Mouse (Mus musculus): Measurements from ENCODE around the gene Tmem253. TPM values are rescaled to one million over a fixed set of nuclear protein-coding genes. Genes with fewer than 3 reads are reported as not detected.

The Tmem253 gene
- polyA plus RNA-seq, 1 experiment from 2014 or later: 0.23 TPM

- 0 out of 2 replicates have a peak, but pooled peaks cover 3% of the 10 kb centered on the region for H3K4me1 ChIP-seq (ENCODE audit: insufficient read depth)
- H3K4me3 ChIP-seq (ENCODE audit: low read depth, low read length): no peak overlapping the region
- no peak for TF ChIP-seq EP300 (IDR thresholded peaks at IDR 0.05; ENCODE audit: low read depth)
- no peak for TF ChIP-seq CTCF (IDR thresholded peaks at IDR 0.05; ENCODE audit: low read depth)
- no peak overlapping the region for H3K9ac ChIP-seq (replicated peaks)
- no peaks in the 10 kb centered on the region for H3K27me3 ChIP-seq (ENCODE audit: insufficient read depth, low read length)
- H3K9me3 ChIP-seq (ENCODE audit: low read length): no peaks in the 10 kb centered on the region
- peaks cover 24% of the 10 kb centered on the region; the same call in 1 of the 2 replicates for H3K36me3 ChIP-seq (replicated peaks; ENCODE audit: insufficient read depth, low read length)
- WGBS (ENCODE audit: insufficient replicate concordance): 45% methylated on average over 12 of the region's 12 CpGs
- H3K27ac ChIP-seq (ENCODE audit: low read depth): no peak overlapping the region
- DNase-seq (peak; percentile 14), ATAC-seq (no peak)
- no peak overlapping the region for H3K4me2 ChIP-seq (ENCODE audit: low read depth, low read length)
Measured at GRCm38 (mm10) chr14:51995219-51995871, 20.1 kb upstream of the Tmem253 start.

DNA sequence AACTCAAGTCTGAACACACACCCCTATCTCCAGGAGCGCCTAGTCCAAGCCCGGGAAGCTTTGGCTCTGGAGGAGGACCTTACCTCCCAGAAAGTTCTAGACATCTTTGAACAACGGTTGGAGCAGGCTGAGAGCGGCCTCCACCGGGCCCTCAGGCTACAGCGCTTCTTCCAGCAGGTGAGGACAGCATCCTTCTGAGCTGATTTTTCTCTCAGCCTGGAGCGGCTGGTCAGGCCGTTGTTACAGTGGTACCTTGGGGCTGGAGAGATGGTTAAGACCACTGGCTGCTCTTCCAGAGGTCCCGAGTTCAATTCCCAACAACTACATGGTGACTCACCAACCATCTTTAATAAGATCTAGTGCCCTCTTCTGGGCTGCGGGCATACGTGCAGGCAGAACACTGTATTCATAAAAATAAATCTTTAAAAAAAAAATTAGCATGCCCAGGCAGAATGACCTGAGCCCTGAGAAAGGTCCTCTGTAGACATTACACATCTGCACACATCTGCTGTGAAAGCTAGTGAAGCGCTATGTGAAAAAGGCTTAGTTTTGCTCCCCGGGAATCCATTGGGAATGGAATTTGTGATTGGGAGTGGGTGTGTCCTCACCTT, 19.1 kb upstream of the Tmem253 start:
- Histone ChIP-seq H3K4me2 (ENCODE audit: low read depth, low read length) (no peak overlapping the region), H3K4me1 (ENCODE audit: insufficient read depth) (0 out of 2 replicates have a peak, but pooled peaks cover 3% of the 10 kb centered on the region), H3K36me3 (replicated peaks; ENCODE audit: insufficient read depth, low read length) (peaks cover 26% of the 10 kb centered on the region; the same call in 1 of the 2 replicates), H3K9me3 (ENCODE audit: low read length) (no peaks in the 10 kb centered on the region), H3K9ac (replicated peaks) (no peak overlapping the region), H3K4me3 (ENCODE audit: low read depth, low read length) (no peak overlapping the region), H3K27me3 (ENCODE audit: insufficient read depth, low read length) (no peaks in the 10 kb centered on the region), H3K27ac (ENCODE audit: low read depth) (no peak overlapping the region)
- WGBS (ENCODE audit: insufficient replicate concordance): 85% methylated on average over 13 of the region's 13 CpGs
- TF ChIP-seq EP300 (IDR thresholded peaks at IDR 0.05; ENCODE audit: low read depth) (no peak), CTCF (IDR thresholded peaks at IDR 0.05; ENCODE audit: low read depth) (peak; percentile 43)
- ATAC-seq (no peak), DNase-seq (peak; percentile 10)

DNA sequence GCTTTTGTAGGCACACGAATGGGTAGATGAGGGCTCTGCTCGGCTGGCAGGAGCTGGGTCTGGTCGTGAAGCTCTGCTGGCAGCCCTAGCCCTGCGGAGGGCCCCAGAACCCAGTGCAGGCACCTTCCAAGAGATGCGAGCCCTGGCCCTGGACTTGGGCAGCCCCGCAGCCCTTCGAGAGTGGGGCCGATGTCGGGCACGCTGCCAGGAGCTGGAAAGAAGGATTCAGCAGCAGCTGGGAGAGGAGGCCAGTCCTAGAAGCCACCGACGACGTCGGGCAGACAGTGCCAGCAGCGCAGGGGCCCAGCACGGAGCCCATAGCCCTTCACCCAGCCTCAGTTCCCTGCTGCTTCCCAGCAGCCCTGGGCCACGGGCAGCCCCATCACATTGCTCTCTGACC, 18.6 kb upstream of the Tmem253 start:
- DNase-seq (peak; percentile 15), ATAC-seq (no peak)
- H3K9me3 ChIP-seq (ENCODE audit: low read length): no peaks in the 10 kb centered on the region
- no peak overlapping the region for H3K27ac ChIP-seq (ENCODE audit: low read depth)
- 0 out of 2 replicates have a peak, but pooled peaks cover 3% of the 10 kb centered on the region for H3K4me1 ChIP-seq (ENCODE audit: insufficient read depth)
- no peak overlapping the region for H3K9ac ChIP-seq (replicated peaks)
- no peak for TF ChIP-seq EP300 (IDR thresholded peaks at IDR 0.05; ENCODE audit: low read depth)
- no peak for TF ChIP-seq CTCF (IDR thresholded peaks at IDR 0.05; ENCODE audit: low read depth)
- no peak overlapping the region for H3K4me3 ChIP-seq (ENCODE audit: low read depth, low read length)
- no peaks in the 10 kb centered on the region for H3K27me3 ChIP-seq (ENCODE audit: insufficient read depth, low read length)
- peaks cover 20% of the 10 kb centered on the region; the same call in 1 of the 2 replicates for H3K36me3 ChIP-seq (replicated peaks; ENCODE audit: insufficient read depth, low read length)
- H3K4me2 ChIP-seq (ENCODE audit: low read depth, low read length): no peak overlapping the region
- 82% methylated on average over 17 of the region's 17 CpGs for WGBS (ENCODE audit: insufficient replicate concordance)

DNA sequence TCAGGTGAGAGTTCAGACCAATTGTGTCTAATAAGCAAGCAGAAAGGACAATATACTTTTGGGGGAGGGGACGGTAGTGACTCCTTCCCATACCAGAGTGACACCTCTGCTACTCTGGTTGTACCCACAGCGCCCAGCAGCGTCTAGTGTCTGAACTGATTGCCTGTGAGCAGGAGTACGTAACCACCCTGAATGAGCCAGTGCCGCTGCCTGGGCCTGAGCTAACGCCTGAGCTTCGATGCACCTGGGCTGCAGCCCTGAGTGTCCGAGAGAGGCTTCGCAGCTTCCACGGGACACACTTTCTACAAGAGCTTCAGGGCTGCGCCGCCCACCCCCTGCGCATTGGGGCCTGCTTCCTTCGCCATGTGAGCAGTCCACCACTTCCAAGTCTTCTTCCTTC, 18.0 kb upstream of the Tmem253 start:
- Histone ChIP-seq H3K4me3 (ENCODE audit: low read depth, low read length) (no peak overlapping the region), H3K9me3 (ENCODE audit: low read length) (no peaks in the 10 kb centered on the region), H3K4me1 (ENCODE audit: insufficient read depth) (0 out of 2 replicates have a peak, but pooled peaks cover 3% of the 10 kb centered on the region), H3K27ac (ENCODE audit: low read depth) (no peak overlapping the region), H3K9ac (replicated peaks) (no peak overlapping the region), H3K4me2 (ENCODE audit: low read depth, low read length) (no peak overlapping the region), H3K27me3 (ENCODE audit: insufficient read depth, low read length) (no peaks in the 10 kb centered on the region), H3K36me3 (replicated peaks; ENCODE audit: insufficient read depth, low read length) (peaks cover 17% of the 10 kb centered on the region; the same call in 1 of the 2 replicates)
- ATAC-seq (no peak), DNase-seq (peak; percentile 12)
- TF ChIP-seq CTCF (IDR thresholded peaks at IDR 0.05; ENCODE audit: low read depth): no peak
- no peak for TF ChIP-seq EP300 (IDR thresholded peaks at IDR 0.05; ENCODE audit: low read depth)
- 87% methylated on average over 14 of the region's 14 CpGs for WGBS (ENCODE audit: insufficient replicate concordance)

GRCm38 (mm10) chr14:52003981-52004495, 11.4 kb upstream of the Tmem253 start:
- Histone ChIP-seq H3K9ac (replicated peaks) (no peak overlapping the region), H3K36me3 (replicated peaks; ENCODE audit: insufficient read depth, low read length) (peaks cover 32% of the 10 kb centered on the region), H3K4me1 (ENCODE audit: insufficient read depth) (peaks cover 1% of the 10 kb centered on the region; the same call in 1 of the 2 replicates), H3K4me3 (ENCODE audit: low read depth, low read length) (no peak overlapping the region), H3K27ac (ENCODE audit: low read depth) (no peak overlapping the region), H3K27me3 (ENCODE audit: insufficient read depth, low read length) (no peaks in the 10 kb centered on the region), H3K9me3 (ENCODE audit: low read length) (no peaks in the 10 kb centered on the region), H3K4me2 (ENCODE audit: low read depth, low read length) (no peak overlapping the region)
- ATAC-seq: no peak
- 59% methylated on average over 16 of the region's 16 CpGs for WGBS (ENCODE audit: insufficient replicate concordance)
- peak; percentile 15 for DNase-seq
- TF ChIP-seq EP300 (IDR thresholded peaks at IDR 0.05; ENCODE audit: low read depth) (no peak), CTCF (IDR thresholded peaks at IDR 0.05; ENCODE audit: low read depth) (no peak)

GRCm38 (mm10) chr14:52005141-52005540, 10.3 kb upstream of the Tmem253 start:
- no peak for ATAC-seq
- H3K36me3 ChIP-seq (replicated peaks; ENCODE audit: insufficient read depth, low read length): peaks cover 34% of the 10 kb centered on the region
- peak; percentile 9 for DNase-seq

More at GRCm38 (mm10) chr14:52005141-52005540, 10.3 kb upstream of the Tmem253 start:
- Histone ChIP-seq H3K27me3 (ENCODE audit: insufficient read depth, low read length) (no peaks in the 10 kb centered on the region), H3K9me3 (ENCODE audit: low read length) (no peaks in the 10 kb centered on the region), H3K27ac (ENCODE audit: low read depth) (no peak overlapping the region), H3K4me3 (ENCODE audit: low read depth, low read length) (no peak overlapping the region), H3K9ac (replicated peaks) (no peak overlapping the region), H3K4me2 (ENCODE audit: low read depth, low read length) (no peak overlapping the region), H3K4me1 (ENCODE audit: insufficient read depth) (peaks cover 4% of the 10 kb centered on the region; the same call in 1 of the 2 replicates)
- TF ChIP-seq EP300 (IDR thresholded peaks at IDR 0.05; ENCODE audit: low read depth): no peak
- TF ChIP-seq CTCF (IDR thresholded peaks at IDR 0.05; ENCODE audit: low read depth): no peak
- 76% methylated on average over 7 of the region's 7 CpGs for WGBS (ENCODE audit: insufficient replicate concordance)

All from liver, postnatal 0 days (tissue).